Mouse (Mus musculus) hematopoietic stem cell, adult 5-6 weeks (primary cell): ENCODE measurements around the gene Actr1a. TPM values are rescaled to one million over a fixed set of nuclear protein-coding genes. Genes with fewer than 3 reads are reported as not detected.

Experiments
- ATAC-seq, 2 experiments: fragments of 125-278 bp in 1 of 2; replicated peaks in 1 of 2; 2 replicates each; pipeline ENCODE4 v1.8.0; 2016 to 2017; ENCODE audit warnings: inconsistent platforms in 2 of 2, mild to moderate bottlenecking in 2 of 2, moderate number of reproducible peaks in 2 of 2, low read depth in 1 of 2, moderate TSS enrichment in 1 of 2; ENCODE audit not compliant: low FRiP score in 2 of 2, poor library complexity in 2 of 2, severe bottlenecking in 2 of 2, insufficient read depth in 1 of 2, low TSS enrichment in 1 of 2
- total RNA-seq: library from RNA; stranded (forward); fragments of 172-1452, 232-1000 nt; gene quantifications from 2 replicates; pipeline ENCODE4 v1.2.3, GENCODE M21; 2017

The Actr1a gene
- total RNA-seq, 1 experiment from 2014 or later, result 97.6 TPM

DNA sequence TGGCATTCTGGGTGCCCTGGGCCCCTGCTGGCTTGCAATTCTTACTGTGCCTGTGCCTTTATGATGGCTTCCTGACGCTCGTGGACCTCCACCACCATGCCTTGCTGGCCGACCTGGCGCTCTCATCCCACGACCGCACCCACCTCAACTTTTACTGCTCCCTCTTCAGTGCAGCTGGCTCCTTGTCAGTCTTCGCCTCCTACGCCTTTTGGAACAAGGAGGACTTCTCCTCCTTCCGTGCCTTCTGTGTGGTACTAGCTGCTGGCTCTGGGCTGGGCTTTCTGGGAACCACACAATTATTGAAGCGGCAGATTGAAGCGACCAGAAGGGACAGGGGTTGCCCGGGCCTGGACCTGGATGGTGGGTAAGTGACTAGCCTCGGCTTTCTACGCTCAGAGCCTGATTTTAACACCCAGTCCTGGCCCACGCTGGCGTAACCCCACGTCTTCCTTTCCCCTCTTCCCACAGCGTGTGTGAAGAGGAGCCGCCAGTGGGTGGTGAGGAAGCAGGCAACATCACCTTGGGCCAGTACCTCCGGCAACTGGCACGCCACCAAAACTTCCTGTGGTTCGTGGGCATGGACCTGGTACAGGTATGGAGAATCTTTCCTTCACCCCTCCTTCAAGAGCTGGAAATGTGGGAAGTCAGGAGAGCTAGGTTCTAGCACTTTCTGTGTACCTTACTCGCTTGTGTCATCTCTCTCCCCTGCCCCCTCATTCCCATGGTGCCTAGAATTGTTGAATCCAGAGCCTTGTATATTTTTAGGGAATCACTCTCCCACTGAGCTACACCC lies 27.6 kb downstream of the Actr1a start:
- ATAC-seq, result no peak

DNA sequence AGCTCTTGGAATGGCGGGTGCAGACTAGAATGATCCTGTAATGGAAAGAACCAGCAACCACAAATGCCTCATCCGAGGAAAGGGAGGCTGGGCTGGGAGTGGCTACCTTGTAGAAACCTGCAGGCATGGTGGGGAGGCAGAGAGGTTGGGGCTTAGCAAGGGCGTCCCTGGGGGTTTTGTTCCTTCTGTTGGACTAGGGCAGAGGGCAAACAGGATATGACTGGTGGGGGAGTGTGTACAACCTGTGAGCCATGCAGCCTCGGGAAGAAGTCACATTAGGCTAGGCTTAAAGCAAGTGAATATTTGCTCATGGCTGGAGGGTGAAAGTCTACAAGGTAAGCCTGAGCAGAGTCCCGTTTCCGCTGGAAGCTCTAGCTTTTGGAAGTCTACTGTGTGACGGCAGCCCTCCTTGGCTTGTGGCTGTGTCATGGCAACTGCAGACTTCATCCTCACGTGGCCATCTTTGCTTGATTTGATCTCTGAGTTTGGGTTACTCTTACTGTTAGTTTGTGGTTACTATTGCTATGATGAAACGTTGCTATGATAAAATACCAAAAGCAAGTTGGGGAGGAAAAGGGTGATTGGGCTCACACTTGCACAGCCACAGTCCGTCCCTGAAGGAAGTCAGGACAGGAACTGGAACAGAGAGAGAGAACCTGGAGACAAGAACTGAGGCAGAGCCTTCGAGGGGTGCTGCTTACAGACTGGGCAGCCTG lies 32.1 kb downstream of the Actr1a start:
- peak in 1 of 2 experiments; percentile 17; a peak in 1 of 4 replicates for ATAC-seq

- no peak for ATAC-seq
These were observed 33.4 kb downstream of the Actr1a start for GRCm38 (mm10) chr19:46362104-46362503.

DNA sequence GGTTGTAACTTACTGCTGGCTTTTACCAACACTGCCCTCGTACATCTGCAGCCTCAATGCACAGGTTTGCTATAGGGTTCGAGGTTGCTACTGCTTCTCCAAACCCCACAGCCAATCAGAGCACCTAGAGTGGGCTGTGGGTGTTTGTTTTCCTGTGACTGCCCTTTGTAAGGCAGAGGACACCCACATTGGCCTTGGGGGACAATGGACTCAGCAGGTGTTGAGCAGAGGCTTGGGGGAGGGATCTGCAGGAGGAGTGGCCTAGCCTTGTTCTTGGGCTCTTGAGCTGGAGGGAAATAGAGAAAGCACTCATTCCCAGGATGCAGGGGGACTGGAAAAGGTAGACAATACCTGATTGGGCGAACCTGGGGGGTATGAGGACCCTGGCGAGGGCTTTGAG lies 37.2 kb downstream of the Actr1a start:
- ATAC-seq, result peak; percentile 2 to 13; a peak in 2 of 4 replicates

DNA sequence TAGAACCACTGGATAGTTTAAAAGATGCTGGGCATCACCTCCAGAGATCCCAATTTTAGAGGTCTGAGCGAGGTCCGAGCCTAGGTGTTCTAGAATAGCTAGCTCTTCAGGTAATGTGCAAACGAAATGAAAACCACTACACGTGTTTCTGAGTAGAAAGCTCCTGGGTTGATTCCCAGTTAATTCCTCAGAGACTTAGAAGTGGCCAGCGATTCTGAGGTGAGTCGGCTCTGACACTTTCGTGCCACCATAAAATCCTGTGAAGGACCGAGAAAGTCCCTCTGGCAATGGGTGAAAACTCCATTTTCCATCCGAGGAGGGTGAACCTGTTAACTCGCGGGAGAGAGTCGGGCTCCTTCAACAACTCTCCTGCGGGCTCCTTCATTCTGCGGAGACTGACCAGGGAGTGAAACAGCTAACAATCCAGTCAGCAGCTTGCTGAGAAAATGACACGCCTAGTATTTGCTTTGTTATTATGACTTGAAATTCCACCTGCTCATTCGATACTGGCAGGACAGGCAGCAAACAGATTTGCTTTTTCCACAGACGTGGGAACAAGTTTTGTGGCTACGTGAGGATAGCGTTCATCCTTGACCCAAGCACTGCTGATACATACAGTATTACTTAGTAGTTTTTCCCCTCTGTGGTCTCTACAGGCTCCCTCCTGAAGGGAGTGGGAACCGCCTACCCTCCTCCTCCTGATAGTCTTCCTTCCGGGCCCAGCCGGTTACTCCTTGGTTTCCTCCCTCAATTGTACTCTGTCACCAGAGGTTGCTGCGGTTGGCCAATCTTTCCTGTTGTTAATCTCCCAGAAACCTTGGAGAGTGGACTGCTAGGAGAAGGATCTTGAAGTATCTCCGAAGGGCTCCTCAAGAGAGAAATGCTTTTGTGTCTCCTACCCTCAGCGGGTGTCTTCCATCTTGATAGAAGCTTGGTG lies 37.9 kb downstream of the Actr1a start:
- ATAC-seq, result peak; percentile 57 to 70; a peak in 3 of 4 replicates

DNA sequence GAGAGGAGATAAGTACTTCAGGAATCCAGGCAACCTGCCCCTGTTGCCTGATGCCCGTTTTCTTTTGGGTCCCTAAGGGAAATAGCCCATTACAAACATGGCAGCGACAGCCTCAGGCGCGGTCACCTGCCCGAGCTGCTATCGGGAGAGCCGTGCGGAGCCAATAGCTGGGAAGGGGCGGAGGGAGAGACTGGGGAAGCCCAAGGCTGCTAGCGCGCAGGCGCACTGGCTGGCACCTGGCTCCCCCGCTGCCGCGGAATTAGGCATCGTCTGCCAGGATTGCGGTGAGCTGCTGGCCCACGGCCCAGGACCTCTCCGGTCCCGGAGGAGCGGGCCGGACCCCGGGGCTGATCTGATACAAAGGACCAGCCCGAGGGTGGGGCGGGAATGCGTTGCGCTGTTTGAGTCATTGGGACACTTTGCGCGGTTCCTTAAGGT lies 38.8 kb downstream of the Actr1a start:
- ATAC-seq, result peak; percentile 73 to 91

- ATAC-seq, result no peak
These were observed 45.2 kb downstream of the Actr1a start, which contains the start of gene 2310034G01Rik for GRCm38 (mm10) chr19:46350168-46350932. Gene 2310034G01Rik, minus strand, starts transcription at chr19:46350302.

DNA sequence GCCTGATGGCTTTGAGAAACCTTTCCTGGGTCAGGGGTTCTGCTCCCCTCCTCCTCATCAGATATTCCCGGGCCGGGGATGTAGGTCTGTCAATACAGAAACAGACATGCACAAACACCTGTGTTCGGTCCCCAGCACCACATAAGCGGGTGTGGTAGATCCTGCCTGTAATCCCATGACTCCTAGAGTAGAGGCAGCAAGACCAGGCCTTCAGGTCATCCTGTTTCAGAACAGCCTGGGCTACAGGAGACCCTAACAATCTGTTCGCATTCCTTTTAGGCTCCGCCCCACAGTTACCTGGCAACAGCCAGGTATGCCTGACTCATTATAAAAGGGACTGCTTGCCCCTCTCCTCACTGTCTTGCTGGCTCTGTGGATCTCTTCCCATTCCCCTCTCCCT lies 46.0 kb downstream of the Actr1a start:
- ATAC-seq, result no peak

DNA sequence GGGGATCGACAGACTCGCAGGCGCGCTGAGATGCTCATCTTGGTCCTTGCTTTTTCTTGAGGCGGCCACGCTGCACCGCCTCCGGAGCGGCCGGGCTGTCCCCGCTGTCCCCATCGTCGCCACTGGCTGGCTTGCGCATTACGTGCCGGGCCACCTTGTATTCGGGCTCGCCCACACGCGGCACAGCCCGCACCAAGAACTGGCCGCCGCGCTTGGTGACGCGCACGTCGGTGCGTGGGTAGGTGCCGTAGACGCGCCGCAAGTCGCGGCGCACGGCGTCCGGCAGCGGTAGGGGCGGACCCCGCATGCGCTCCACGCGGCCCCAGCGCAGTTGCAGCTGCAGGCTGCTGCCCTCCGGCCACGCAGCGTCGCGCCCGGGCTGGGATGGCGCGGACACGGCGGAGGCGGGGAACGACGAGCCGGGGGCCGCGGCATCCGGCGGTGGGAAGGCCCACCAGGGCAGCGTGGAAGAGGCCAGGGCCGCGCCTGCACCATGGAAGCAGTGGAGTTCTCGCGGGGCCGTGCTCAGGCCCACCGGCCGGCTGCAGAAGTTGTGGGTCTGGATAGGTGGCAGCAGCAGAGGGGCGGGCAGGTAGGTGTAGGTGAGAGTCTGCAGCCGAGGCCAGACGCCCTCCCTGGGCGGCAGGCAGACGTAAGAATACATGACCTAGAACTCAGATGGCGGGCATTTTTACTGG lies 46.6 kb downstream of the Actr1a start:
- peak; percentile 17 to 68 for ATAC-seq

DNA sequence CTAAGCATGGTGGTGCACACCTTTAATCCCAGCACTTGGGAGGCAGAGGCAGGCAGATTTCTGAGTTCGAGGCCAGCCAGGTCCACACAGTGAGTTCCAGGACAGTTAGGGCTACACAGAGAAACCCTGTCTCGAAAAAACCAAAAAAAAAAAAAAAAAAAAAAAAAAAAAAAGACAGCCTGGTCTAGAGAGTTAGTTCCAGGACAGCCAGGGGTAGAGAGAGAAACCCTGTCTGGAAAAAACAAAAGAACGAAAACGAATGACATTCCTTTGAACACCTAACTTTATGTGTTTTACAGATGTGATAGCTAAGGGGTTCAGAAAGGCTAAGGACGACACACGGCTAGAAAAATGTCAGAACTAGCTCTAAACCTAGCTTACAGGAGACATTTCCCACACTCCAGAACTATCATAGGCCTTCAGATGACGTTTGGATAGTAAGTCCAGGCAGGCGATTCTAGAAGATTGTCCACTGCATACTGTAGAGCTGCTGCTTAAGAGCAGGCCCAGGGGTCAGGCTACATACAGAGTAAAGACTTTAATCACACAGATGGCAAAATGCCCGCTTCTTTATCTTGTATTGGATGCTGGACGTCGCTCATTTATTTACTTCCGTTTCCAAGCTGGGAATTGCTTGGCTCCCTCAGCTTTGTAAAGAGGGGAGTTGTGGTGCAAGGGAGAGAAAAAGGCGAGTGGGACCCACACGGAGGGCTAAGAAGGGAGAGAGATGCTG lies 47.4 kb downstream of the Actr1a start:
- no peak for ATAC-seq

GRCm38 (mm10) chr19:46347146-46347545 lies 48.4 kb downstream of the Actr1a start:
- no peak for ATAC-seq

GRCm38 (mm10) chr19:46344710-46345419 lies 50.7 kb downstream of the Actr1a start:
- ATAC-seq, result no peak

- peak; percentile 80 to 84 for ATAC-seq
These were observed 56.1 kb downstream of the Actr1a start for GRCm38 (mm10) chr19:46339287-46339971.

- peak in 1 of 2 experiments; percentile 4; a peak in 1 of 4 replicates for ATAC-seq
These were observed 56.6 kb downstream of the Actr1a start for GRCm38 (mm10) chr19:46338942-46339286.
